Mouse (Mus musculus): ENCODE measurements around the gene Hpca. TPM values are rescaled to one million over a fixed set of nuclear protein-coding genes. Genes with fewer than 3 reads are reported as not detected.

Hpca gene
- total and polyA plus RNA-seq, 2 experiments = 0.18 to 0.23 TPM

- 94% methylated on average over 4 of the region's 4 CpGs for WGBS
- Histone ChIP-seq H3K27ac (replicated peaks; ENCODE audit: insufficient read depth, low read depth, low read length) (no peak overlapping the region), H3K79me2 (ENCODE audit: control insufficient read depth, insufficient read depth, low read length) (no peaks in the 10 kb centered on the region), H3K27me3 (ENCODE audit: control insufficient read depth, insufficient read depth, low read length) (no peaks in the 10 kb centered on the region), H3K4me3 (ENCODE audit: insufficient read depth, low read depth, low read length) (no peak overlapping the region), H3K36me3 (ENCODE audit: control insufficient read depth, insufficient read depth, low read length) (peaks cover 41% of the 10 kb centered on the region), H3K9ac (ENCODE audit: low read depth, low read length) (no peak overlapping the region), H3K4me1 (ENCODE audit: control insufficient read depth, insufficient read depth, low read length) (peaks cover 3% of the 10 kb centered on the region; the same call in 1 of the 2 replicates)
- DNase-seq (ENCODE audit: extremely low read depth, low read depth, low spot score) = no peak
- TF ChIP-seq POLR2A (IDR thresholded peaks at IDR 0.05; ENCODE audit: extremely low read depth, insufficient read depth, low read length) (no peak), CTCF (IDR thresholded peaks at IDR 0.05; ENCODE audit: low read depth, low read length) (no peak)
Measured at GRCm38 (mm10) chr4:129151276-129151811, 29.5 kb upstream of the Hpca start.

DNA sequence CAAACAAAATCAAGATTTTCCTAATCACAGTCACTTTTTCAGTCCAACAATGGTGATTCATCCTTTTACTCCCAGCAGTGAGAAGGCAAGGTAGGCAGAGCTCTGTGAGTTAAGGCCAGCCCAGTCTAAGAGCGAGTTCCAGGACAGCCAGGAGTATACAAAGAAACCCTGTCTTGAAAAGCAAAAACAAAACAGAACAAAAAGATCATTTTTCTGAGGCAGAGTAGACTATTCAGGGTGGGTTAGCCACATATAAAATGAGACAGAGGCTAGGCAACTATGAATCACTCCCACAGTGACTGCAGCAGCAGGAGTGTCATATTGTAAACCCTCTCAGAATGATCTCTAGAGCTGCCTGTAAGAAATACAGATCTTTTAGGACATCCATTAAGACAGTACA, 27.5 kb upstream of the Hpca start:
- Histone ChIP-seq H3K36me3 (ENCODE audit: control insufficient read depth, insufficient read depth, low read length) (peaks cover 30% of the 10 kb centered on the region), H3K79me2 (ENCODE audit: control insufficient read depth, insufficient read depth, low read length) (no peaks in the 10 kb centered on the region), H3K4me1 (ENCODE audit: control insufficient read depth, insufficient read depth, low read length) (peaks cover 8% of the 10 kb centered on the region; the same call in 1 of the 2 replicates), H3K4me3 (ENCODE audit: insufficient read depth, low read depth, low read length) (no peak overlapping the region), H3K27me3 (ENCODE audit: control insufficient read depth, insufficient read depth, low read length) (no peaks in the 10 kb centered on the region), H3K27ac (replicated peaks; ENCODE audit: insufficient read depth, low read depth, low read length) (no peak overlapping the region), H3K9ac (ENCODE audit: low read depth, low read length) (no peak overlapping the region)
- no peak for TF ChIP-seq CTCF (IDR thresholded peaks at IDR 0.05; ENCODE audit: low read depth, low read length)
- no peak for TF ChIP-seq POLR2A (IDR thresholded peaks at IDR 0.05; ENCODE audit: extremely low read depth, insufficient read depth, low read length)
- no peak for DNase-seq (ENCODE audit: extremely low read depth, low read depth, low spot score)
- WGBS = 94% methylated on average over 1 of the region's 1 CpGs

- 85% methylated on average over 13 of the region's 13 CpGs for WGBS
- Histone ChIP-seq H3K27ac (replicated peaks; ENCODE audit: insufficient read depth, low read depth, low read length) (no peak overlapping the region), H3K9ac (ENCODE audit: low read depth, low read length) (no peak overlapping the region), H3K4me3 (ENCODE audit: insufficient read depth, low read depth, low read length) (no peak overlapping the region), H3K27me3 (ENCODE audit: control insufficient read depth, insufficient read depth, low read length) (no peaks in the 10 kb centered on the region), H3K4me1 (ENCODE audit: control insufficient read depth, insufficient read depth, low read length) (peaks cover 10% of the 10 kb centered on the region; the same call in 1 of the 2 replicates), H3K36me3 (ENCODE audit: control insufficient read depth, insufficient read depth, low read length) (peaks cover 20% of the 10 kb centered on the region), H3K79me2 (ENCODE audit: control insufficient read depth, insufficient read depth, low read length) (no peaks in the 10 kb centered on the region)
- TF ChIP-seq POLR2A (IDR thresholded peaks at IDR 0.05; ENCODE audit: extremely low read depth, insufficient read depth, low read length) (no peak), CTCF (IDR thresholded peaks at IDR 0.05; ENCODE audit: low read depth, low read length) (no peak)
- DNase-seq (ENCODE audit: extremely low read depth, low read depth, low spot score) = no peak
Measured at GRCm38 (mm10) chr4:129147552-129148103, 25.8 kb upstream of the Hpca start.

DNA sequence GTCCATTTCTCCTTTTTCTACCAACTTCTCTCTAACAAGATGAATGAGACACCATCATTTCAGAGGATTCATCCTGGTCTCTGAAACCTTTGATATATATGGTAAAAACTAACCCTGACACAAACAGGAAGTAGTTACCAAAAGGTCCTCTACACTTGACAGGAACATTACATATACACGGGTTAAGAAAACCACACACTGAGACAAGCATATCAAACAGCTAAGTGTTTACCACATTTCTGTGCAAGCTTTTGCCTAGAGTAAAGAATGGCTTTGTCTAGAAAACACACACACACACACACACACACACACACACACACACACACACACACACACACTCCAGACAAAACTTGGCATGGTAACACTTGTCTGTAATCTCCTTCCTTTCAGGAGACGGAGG, 24.6 kb upstream of the Hpca start:
- Histone ChIP-seq H3K9ac (ENCODE audit: low read depth, low read length) (no peak overlapping the region), H3K27me3 (ENCODE audit: control insufficient read depth, insufficient read depth, low read length) (no peaks in the 10 kb centered on the region), H3K4me1 (ENCODE audit: control insufficient read depth, insufficient read depth, low read length) (peaks cover 16% of the 10 kb centered on the region), H3K27ac (replicated peaks; ENCODE audit: insufficient read depth, low read depth, low read length) (no peak overlapping the region), H3K4me3 (ENCODE audit: insufficient read depth, low read depth, low read length) (no peak overlapping the region), H3K36me3 (ENCODE audit: control insufficient read depth, insufficient read depth, low read length) (peaks cover 13% of the 10 kb centered on the region), H3K79me2 (ENCODE audit: control insufficient read depth, insufficient read depth, low read length) (no peaks in the 10 kb centered on the region)
- 40% methylated on average over 2 of the region's 2 CpGs for WGBS
- DNase-seq (ENCODE audit: extremely low read depth, low read depth, low spot score) = no peak
- TF ChIP-seq POLR2A (IDR thresholded peaks at IDR 0.05; ENCODE audit: extremely low read depth, insufficient read depth, low read length) (no peak), CTCF (IDR thresholded peaks at IDR 0.05; ENCODE audit: low read depth, low read length) (no peak)

DNA sequence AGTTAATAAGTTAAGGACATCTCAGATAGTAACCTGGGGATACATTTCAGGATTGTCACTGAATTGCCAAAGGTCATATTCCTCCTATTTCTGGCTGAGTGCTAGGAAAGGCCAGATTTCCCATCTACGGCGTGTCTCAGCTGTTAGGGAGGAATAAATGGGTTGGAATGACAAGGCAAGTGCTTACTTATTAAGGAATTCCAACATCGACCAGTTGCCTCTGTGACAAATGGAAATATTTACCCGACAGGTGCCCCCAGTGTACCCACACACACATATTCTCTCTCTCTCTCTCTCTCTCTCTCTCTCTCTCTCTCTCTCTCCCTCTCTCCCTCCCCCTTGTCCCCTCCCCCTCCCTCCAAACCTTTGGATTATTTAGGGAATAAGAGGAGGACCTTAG, 24.1 kb upstream of the Hpca start:
- Histone ChIP-seq H3K27ac (replicated peaks; ENCODE audit: insufficient read depth, low read depth, low read length) (no peak overlapping the region), H3K36me3 (ENCODE audit: control insufficient read depth, insufficient read depth, low read length) (peaks cover 12% of the 10 kb centered on the region), H3K4me3 (ENCODE audit: insufficient read depth, low read depth, low read length) (no peak overlapping the region), H3K9ac (ENCODE audit: low read depth, low read length) (no peak overlapping the region), H3K4me1 (ENCODE audit: control insufficient read depth, insufficient read depth, low read length) (peaks cover 16% of the 10 kb centered on the region), H3K27me3 (ENCODE audit: control insufficient read depth, insufficient read depth, low read length) (no peaks in the 10 kb centered on the region), H3K79me2 (ENCODE audit: control insufficient read depth, insufficient read depth, low read length) (no peaks in the 10 kb centered on the region)
- WGBS = 20% methylated on average over 4 of the region's 4 CpGs
- no peak for TF ChIP-seq CTCF (IDR thresholded peaks at IDR 0.05; ENCODE audit: low read depth, low read length)
- no peak for TF ChIP-seq POLR2A (IDR thresholded peaks at IDR 0.05; ENCODE audit: extremely low read depth, insufficient read depth, low read length)
- peak; percentile 75 for DNase-seq (ENCODE audit: extremely low read depth, low read depth, low spot score)

DNA sequence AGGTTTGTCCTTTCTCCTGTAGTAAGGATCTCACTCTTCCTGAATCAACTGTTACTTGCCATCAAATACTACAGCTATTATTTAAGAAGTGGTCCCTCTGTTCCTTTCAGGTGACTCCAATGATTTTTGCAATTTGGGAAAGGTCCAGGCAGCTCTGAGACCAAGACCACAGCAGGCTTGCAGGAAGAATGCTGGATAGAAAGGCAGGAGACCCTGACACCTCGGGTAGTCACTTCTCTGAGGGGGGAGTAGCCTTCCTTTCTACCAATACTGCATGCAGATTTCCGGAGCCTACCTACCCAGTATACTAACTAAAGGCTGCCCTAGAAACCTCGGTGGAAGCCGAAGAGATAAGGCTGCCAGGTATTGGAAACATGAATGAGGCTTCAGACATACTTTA, 23.6 kb upstream of the Hpca start:
- H3K4me1 ChIP-seq (ENCODE audit: control insufficient read depth, insufficient read depth, low read length) = peaks cover 16% of the 10 kb centered on the region
- WGBS = 27% methylated on average over 4 of the region's 4 CpGs
- H3K4me3 ChIP-seq (ENCODE audit: insufficient read depth, low read depth, low read length) = no peak overlapping the region
- no peak for DNase-seq (ENCODE audit: extremely low read depth, low read depth, low spot score)
- peaks cover 6% of the 10 kb centered on the region for H3K36me3 ChIP-seq (ENCODE audit: control insufficient read depth, insufficient read depth, low read length)
- H3K79me2 ChIP-seq (ENCODE audit: control insufficient read depth, insufficient read depth, low read length) = no peaks in the 10 kb centered on the region
- H3K27me3 ChIP-seq (ENCODE audit: control insufficient read depth, insufficient read depth, low read length) = no peaks in the 10 kb centered on the region
- H3K27ac ChIP-seq (replicated peaks; ENCODE audit: insufficient read depth, low read depth, low read length) = no peak overlapping the region
- no peak for TF ChIP-seq POLR2A (IDR thresholded peaks at IDR 0.05; ENCODE audit: extremely low read depth, insufficient read depth, low read length)
- no peak for TF ChIP-seq CTCF (IDR thresholded peaks at IDR 0.05; ENCODE audit: low read depth, low read length)
- no peak overlapping the region for H3K9ac ChIP-seq (ENCODE audit: low read depth, low read length)
